Mouse (Mus musculus) hindbrain, embryonic 11.5 days (tissue): Measurements from ENCODE around the gene 9930021J03Rik. TPM values are rescaled to one million over a fixed set of nuclear protein-coding genes. Genes with fewer than 3 reads are reported as not detected.

ENCODE experiments used
- ATAC-seq: fragments of 200-750 bp; cut with Nextera tagmentation; 2 replicates; pipeline ENCODE4 v1.8.0; 2017; ENCODE audit warnings: mild to moderate bottlenecking, moderate TSS enrichment, moderate library complexity; ENCODE audit not compliant: low FRiP score
- DNase-seq: peaks from one replicate; pipeline ENCODE4 v3.0.0-alpha.2; 2015; ENCODE audit warnings: low spot score
- H3K27ac ChIP-seq: fragments of 300-500 bp; sonication (generic); 2 replicates; pipeline ENCODE4 v1.5.1; 2014; ENCODE audit warnings: mild to moderate bottlenecking, low read depth, low read length
- H3K27me3 ChIP-seq: fragments of 300-500 bp; sonication (generic); 2 replicates; pipeline ENCODE4 v1.6.1; 2014; ENCODE audit warnings: mild to moderate bottlenecking, low read length, moderate library complexity, mixed read lengths; ENCODE audit not compliant: control insufficient read depth, insufficient read depth
- H3K36me3 ChIP-seq: fragments of 300-500 bp; sonication (generic); 2 replicates; pipeline ENCODE4 v1.6.1; 2014; ENCODE audit warnings: mild to moderate bottlenecking, low read length, moderate library complexity, mixed read lengths; ENCODE audit not compliant: control insufficient read depth, insufficient read depth
- H3K4me1 ChIP-seq: fragments of 300-500 bp; sonication (generic); replicated peaks from 2 replicates; pipeline ENCODE4 v1.6.1; 2014; ENCODE audit warnings: low read length, mixed read lengths; ENCODE audit not compliant: control insufficient read depth, insufficient read depth
- H3K4me2 ChIP-seq: fragments of 300-500 bp; sonication (generic); replicated peaks from 2 replicates; pipeline ENCODE4 v1.6.1; 2014; ENCODE audit warnings: mild to moderate bottlenecking, low read depth, low read length
- H3K4me3 ChIP-seq: fragments of 300-500 bp; sonication (generic); 2 replicates; pipeline ENCODE4 v1.5.1; 2014; ENCODE audit warnings: low read depth, low read length
- H3K9ac ChIP-seq: fragments of 300-500 bp; sonication (generic); 2 replicates; pipeline ENCODE4 v1.6.1; 2014; ENCODE audit warnings: low read depth, low read length
- H3K9me3 ChIP-seq: fragments of 300-500 bp; sonication (generic); 2 replicates; pipeline ENCODE4 v1.6.1; 2016; ENCODE audit warnings: low read length; ENCODE audit not compliant: control insufficient read depth
- WGBS: fragments of 180-500 bp; shearing (Covaris S2); extraction: QIAGEN DNeasy Blood & Tissue Kit; methylation state at CpG from one replicate; pipeline ENCODE4 v1.1.7; 2014; 5-methylcytosine and 5-hydroxymethylcytosine counted together
- polyA plus RNA-seq: library from polyadenylated mRNA; unstranded; fragments of >200 nt; fragmentation: Nextera tagmentation; extraction: Ambion mirVana; gene quantifications from 2 replicates; pipeline ENCODE4 v1.2.1, GENCODE M21; 2014

Gene 9930021J03Rik
- polyA plus RNA-seq, 1 experiment from 2014 or later = 9.8 TPM

GRCm38 (mm10) chr19:29672660-29673059, 133.1 kb downstream of the 9930021J03Rik start:
- Histone ChIP-seq H3K4me2 (no peak overlapping the region), H3K9ac (no peak overlapping the region), H3K9me3 (no peaks in the 10 kb centered on the region), H3K27me3 (no peaks in the 10 kb centered on the region), H3K4me3 (no peak overlapping the region), H3K27ac (no peak overlapping the region), H3K36me3 (no peaks in the 10 kb centered on the region), H3K4me1 (no peaks in the 10 kb centered on the region)
- WGBS = 96% methylated on average over 13 of the region's 13 CpGs
- DNase-seq (no peak), ATAC-seq (no peak)

GRCm38 (mm10) chr19:29671160-29671559, 134.6 kb downstream of the 9930021J03Rik start:
- no peak overlapping the region for H3K27ac ChIP-seq
- H3K9ac ChIP-seq = no peak overlapping the region
- no peaks in the 10 kb centered on the region for H3K27me3 ChIP-seq
- H3K9me3 ChIP-seq = no peaks in the 10 kb centered on the region
- H3K4me3 ChIP-seq = no peak overlapping the region
- 76% methylated on average over 2 of the region's 2 CpGs for WGBS
- no peak for DNase-seq
- H3K36me3 ChIP-seq = no peaks in the 10 kb centered on the region
- ATAC-seq = no peak
- H3K4me2 ChIP-seq = no peak overlapping the region
- H3K4me1 ChIP-seq = no peaks in the 10 kb centered on the region

- H3K27ac ChIP-seq = no peak overlapping the region
- ATAC-seq = no peak
- no peaks in the 10 kb centered on the region for H3K27me3 ChIP-seq
- no peaks in the 10 kb centered on the region for H3K4me1 ChIP-seq
- no peak overlapping the region for H3K9ac ChIP-seq
- no peak overlapping the region for H3K4me2 ChIP-seq
- no peaks in the 10 kb centered on the region for H3K36me3 ChIP-seq
- 88% methylated on average over 6 of the region's 6 CpGs for WGBS
- no peak overlapping the region for H3K4me3 ChIP-seq
- H3K9me3 ChIP-seq = no peaks in the 10 kb centered on the region
- no peak for DNase-seq
Measured at GRCm38 (mm10) chr19:29670247-29670646, 135.5 kb downstream of the 9930021J03Rik start.

- DNase-seq (no peak), ATAC-seq (no peak)
- Histone ChIP-seq H3K9ac (no peak overlapping the region), H3K4me3 (no peak overlapping the region), H3K4me2 (no peak overlapping the region), H3K4me1 (no peaks in the 10 kb centered on the region), H3K27ac (no peak overlapping the region), H3K27me3 (no peaks in the 10 kb centered on the region), H3K36me3 (no peaks in the 10 kb centered on the region), H3K9me3 (no peaks in the 10 kb centered on the region)
- 94% methylated on average over 7 of the region's 7 CpGs for WGBS
Measured at GRCm38 (mm10) chr19:29668135-29668534, 137.7 kb downstream of the 9930021J03Rik start.

- no peaks in the 10 kb centered on the region for H3K27me3 ChIP-seq
- H3K9me3 ChIP-seq = no peaks in the 10 kb centered on the region
- 83% methylated on average over 5 of the region's 5 CpGs for WGBS
- H3K9ac ChIP-seq = no peak overlapping the region
- H3K27ac ChIP-seq = no peak overlapping the region
- no peak overlapping the region for H3K4me2 ChIP-seq
- no peaks in the 10 kb centered on the region for H3K36me3 ChIP-seq
- no peak overlapping the region for H3K4me3 ChIP-seq
- ATAC-seq = no peak
- no peak for DNase-seq
- no peaks in the 10 kb centered on the region for H3K4me1 ChIP-seq
Measured at GRCm38 (mm10) chr19:29666965-29667594, 138.7 kb downstream of the 9930021J03Rik start.

GRCm38 (mm10) chr19:29666164-29666563, 139.6 kb downstream of the 9930021J03Rik start:
- Histone ChIP-seq H3K9ac (no peak overlapping the region), H3K27me3 (no peaks in the 10 kb centered on the region), H3K4me2 (no peak overlapping the region), H3K36me3 (no peaks in the 10 kb centered on the region), H3K9me3 (no peaks in the 10 kb centered on the region), H3K4me3 (no peak overlapping the region), H3K27ac (no peak overlapping the region), H3K4me1 (no peaks in the 10 kb centered on the region)
- DNase-seq (no peak), ATAC-seq (no peak)
- whole genome bisulfite sequencing = 79% methylated on average over 4 of the region's 4 CpGs

GRCm38 (mm10) chr19:29664934-29665333, 140.9 kb downstream of the 9930021J03Rik start:
- no peaks in the 10 kb centered on the region for H3K27me3 ChIP-seq
- no peak for ATAC-seq
- DNase-seq = no peak
- no peak overlapping the region for H3K4me3 ChIP-seq
- H3K9me3 ChIP-seq = no peaks in the 10 kb centered on the region
- H3K36me3 ChIP-seq = no peaks in the 10 kb centered on the region
- H3K4me1 ChIP-seq = no peaks in the 10 kb centered on the region
- H3K27ac ChIP-seq = no peak overlapping the region
- 81% methylated on average over 5 of the region's 5 CpGs for WGBS
- H3K9ac ChIP-seq = no peak overlapping the region
- no peak overlapping the region for H3K4me2 ChIP-seq

Other genes with a start within 250 kb of the 9930021J03Rik start
- gene Ermp1, start 157.6 kb downstream of the 9930021J03Rik start, polyA plus RNA-seq = 10.9 and 14.1 TPM in 2 replicates
- gene Mlana, start 108.2 kb downstream of the 9930021J03Rik start, polyA plus RNA-seq = 0.19 and 0.33 TPM in 2 replicates
- gene Ranbp6, start 7.0 kb upstream of the 9930021J03Rik start, polyA plus RNA-seq = 41.1 and 45.1 TPM in 2 replicates
- 2.1 TPM in 2 replicates for gene Il33, start 119.1 kb upstream of the 9930021J03Rik start, polyA plus RNA-seq
- not detected in 2 replicates for gene Trpd52l3, start 197.8 kb upstream of the 9930021J03Rik start, polyA plus RNA-seq
- 84.6 and 90.4 TPM in 2 replicates for gene Uhrf2, start 224.5 kb upstream of the 9930021J03Rik start, polyA plus RNA-seq